Mouse (Mus musculus): ENCODE measurements around the gene Pde4d. TPM values are rescaled to one million over a fixed set of nuclear protein-coding genes. Genes with fewer than 3 reads are reported as not detected.
A peak's percentile ranks its signal among the peaks of the same experiment; 100 is the strongest.

The Pde4d gene
- polyA plus RNA-seq, 1 experiment from 2014 or later: 14.9 TPM

- Histone ChIP-seq H3K27me3 (ENCODE audit: control insufficient read depth, insufficient read depth, low read depth, low read length) (no peaks in the 10 kb centered on the region), H3K4me2 (ENCODE audit: low read depth, low read length) (no peak overlapping the region), H3K4me3 (ENCODE audit: low read length) (no peak overlapping the region), H3K9me3 (ENCODE audit: control insufficient read depth, low read length) (no peaks in the 10 kb centered on the region), H3K9ac (ENCODE audit: low read length) (no peak overlapping the region), H3K36me3 (ENCODE audit: control insufficient read depth, insufficient read depth, low read length) (no peaks in the 10 kb centered on the region), H3K27ac (ENCODE audit: low read length) (no peak overlapping the region), H3K4me1 (replicated peaks; ENCODE audit: control insufficient read depth, insufficient read depth, low read length) (peaks cover 6% of the 10 kb centered on the region; the same call in 1 of the 2 replicates)
- 84% methylated on average over 3 of the region's 3 CpGs for WGBS
- ATAC-seq (ENCODE audit: low read depth): no peak
Observed at GRCm38 (mm10) chr13:109834935-109835334, 1385.2 kb downstream of the Pde4d start.

GRCm38 (mm10) chr13:109837453-109837852, 1387.7 kb downstream of the Pde4d start:
- Histone ChIP-seq H3K4me3 (ENCODE audit: low read length) (no peak overlapping the region), H3K27me3 (ENCODE audit: control insufficient read depth, insufficient read depth, low read depth, low read length) (no peaks in the 10 kb centered on the region), H3K9me3 (ENCODE audit: control insufficient read depth, low read length) (no peaks in the 10 kb centered on the region), H3K4me2 (ENCODE audit: low read depth, low read length) (peak overlapping the region; percentile 10; the same call in 1 of the 2 replicates), H3K4me1 (replicated peaks; ENCODE audit: control insufficient read depth, insufficient read depth, low read length) (peaks cover 6% of the 10 kb centered on the region; the same call in 1 of the 2 replicates), H3K9ac (ENCODE audit: low read length) (no peak overlapping the region), H3K27ac (ENCODE audit: low read length) (no peak overlapping the region), H3K36me3 (ENCODE audit: control insufficient read depth, insufficient read depth, low read length) (no peaks in the 10 kb centered on the region)
- ATAC-seq (ENCODE audit: low read depth): peak; percentile 77
- WGBS: 56% methylated on average over 11 of the region's 11 CpGs

GRCm38 (mm10) chr13:109837921-109838320, 1388.2 kb downstream of the Pde4d start:
- Histone ChIP-seq H3K4me3 (ENCODE audit: low read length) (no peak overlapping the region), H3K4me2 (ENCODE audit: low read depth, low read length) (peak overlapping the region; percentile 10; the same call in 1 of the 2 replicates), H3K9me3 (ENCODE audit: control insufficient read depth, low read length) (no peaks in the 10 kb centered on the region), H3K36me3 (ENCODE audit: control insufficient read depth, insufficient read depth, low read length) (no peaks in the 10 kb centered on the region), H3K27me3 (ENCODE audit: control insufficient read depth, insufficient read depth, low read depth, low read length) (no peaks in the 10 kb centered on the region), H3K4me1 (replicated peaks; ENCODE audit: control insufficient read depth, insufficient read depth, low read length) (peaks cover 6% of the 10 kb centered on the region; the same call in 1 of the 2 replicates), H3K27ac (ENCODE audit: low read length) (peak overlapping the region; percentile 22; the same call in 1 of the 2 replicates), H3K9ac (ENCODE audit: low read length) (no peak overlapping the region)
- ATAC-seq (ENCODE audit: low read depth): no peak
- 82% methylated on average over 7 of the region's 7 CpGs for WGBS

GRCm38 (mm10) chr13:109840251-109840650, 1390.5 kb downstream of the Pde4d start:
- H3K27me3 ChIP-seq (ENCODE audit: control insufficient read depth, insufficient read depth, low read depth, low read length): no peaks in the 10 kb centered on the region
- H3K9ac ChIP-seq (ENCODE audit: low read length): no peak overlapping the region
- no peak for ATAC-seq (ENCODE audit: low read depth)
- WGBS: 24% methylated on average over 2 of the region's 2 CpGs
- H3K27ac ChIP-seq (ENCODE audit: low read length): no peak overlapping the region
- no peaks in the 10 kb centered on the region for H3K36me3 ChIP-seq (ENCODE audit: control insufficient read depth, insufficient read depth, low read length)
- H3K4me2 ChIP-seq (ENCODE audit: low read depth, low read length): no peak overlapping the region
- H3K4me3 ChIP-seq (ENCODE audit: low read length): no peak overlapping the region
- no peaks in the 10 kb centered on the region for H3K9me3 ChIP-seq (ENCODE audit: control insufficient read depth, low read length)
- H3K4me1 ChIP-seq (replicated peaks; ENCODE audit: control insufficient read depth, insufficient read depth, low read length): peaks cover 6% of the 10 kb centered on the region; the same call in 1 of the 2 replicates

GRCm38 (mm10) chr13:109841140-109841822, 1391.5 kb downstream of the Pde4d start:
- Histone ChIP-seq H3K9ac (ENCODE audit: low read length) (no peak overlapping the region), H3K9me3 (ENCODE audit: control insufficient read depth, low read length) (no peaks in the 10 kb centered on the region), H3K27ac (ENCODE audit: low read length) (no peak overlapping the region), H3K36me3 (ENCODE audit: control insufficient read depth, insufficient read depth, low read length) (no peaks in the 10 kb centered on the region), H3K4me3 (ENCODE audit: low read length) (no peak overlapping the region), H3K27me3 (ENCODE audit: control insufficient read depth, insufficient read depth, low read depth, low read length) (no peaks in the 10 kb centered on the region), H3K4me1 (replicated peaks; ENCODE audit: control insufficient read depth, insufficient read depth, low read length) (peaks cover 6% of the 10 kb centered on the region; the same call in 1 of the 2 replicates), H3K4me2 (ENCODE audit: low read depth, low read length) (no peak overlapping the region)
- WGBS: 67% methylated on average over 2 of the region's 2 CpGs
- ATAC-seq (ENCODE audit: low read depth): no peak

- ATAC-seq (ENCODE audit: low read depth): no peak
Observed at GRCm38 (mm10) chr13:109842982-109843381, 1393.2 kb downstream of the Pde4d start.

GRCm38 (mm10) chr13:109844828-109845227, 1395.1 kb downstream of the Pde4d start:
- no peaks in the 10 kb centered on the region for H3K36me3 ChIP-seq (ENCODE audit: control insufficient read depth, insufficient read depth, low read length)
- H3K4me1 ChIP-seq (replicated peaks; ENCODE audit: control insufficient read depth, insufficient read depth, low read length): no peaks in the 10 kb centered on the region
- 78% methylated on average over 6 of the region's 6 CpGs for WGBS
- H3K4me3 ChIP-seq (ENCODE audit: low read length): no peak overlapping the region
- H3K4me2 ChIP-seq (ENCODE audit: low read depth, low read length): no peak overlapping the region
- no peak for ATAC-seq (ENCODE audit: low read depth)
- H3K27ac ChIP-seq (ENCODE audit: low read length): no peak overlapping the region
- no peaks in the 10 kb centered on the region for H3K27me3 ChIP-seq (ENCODE audit: control insufficient read depth, insufficient read depth, low read depth, low read length)
- H3K9ac ChIP-seq (ENCODE audit: low read length): no peak overlapping the region
- no peaks in the 10 kb centered on the region for H3K9me3 ChIP-seq (ENCODE audit: control insufficient read depth, low read length)

More at GRCm38 (mm10) chr13:109842982-109843381, 1393.2 kb downstream of the Pde4d start:
- H3K4me3 ChIP-seq (ENCODE audit: low read length): no peak overlapping the region
- H3K4me2 ChIP-seq (ENCODE audit: low read depth, low read length): no peak overlapping the region
- no peaks in the 10 kb centered on the region for H3K36me3 ChIP-seq (ENCODE audit: control insufficient read depth, insufficient read depth, low read length)
- H3K9me3 ChIP-seq (ENCODE audit: control insufficient read depth, low read length): no peaks in the 10 kb centered on the region
- no peak overlapping the region for H3K27ac ChIP-seq (ENCODE audit: low read length)
- H3K4me1 ChIP-seq (replicated peaks; ENCODE audit: control insufficient read depth, insufficient read depth, low read length): peaks cover 2% of the 10 kb centered on the region; the same call in 1 of the 2 replicates
- no peaks in the 10 kb centered on the region for H3K27me3 ChIP-seq (ENCODE audit: control insufficient read depth, insufficient read depth, low read depth, low read length)
- 92% methylated on average over 2 of the region's 2 CpGs for WGBS
- H3K9ac ChIP-seq (ENCODE audit: low read length): no peak overlapping the region

- Histone ChIP-seq H3K27me3 (ENCODE audit: control insufficient read depth, insufficient read depth, low read depth, low read length) (no peaks in the 10 kb centered on the region), H3K36me3 (ENCODE audit: control insufficient read depth, insufficient read depth, low read length) (no peaks in the 10 kb centered on the region), H3K4me3 (ENCODE audit: low read length) (no peak overlapping the region), H3K4me1 (replicated peaks; ENCODE audit: control insufficient read depth, insufficient read depth, low read length) (no peaks in the 10 kb centered on the region; the same call in 1 of the 2 replicates), H3K9ac (ENCODE audit: low read length) (no peak overlapping the region), H3K9me3 (ENCODE audit: control insufficient read depth, low read length) (no peaks in the 10 kb centered on the region), H3K4me2 (ENCODE audit: low read depth, low read length) (no peak overlapping the region), H3K27ac (ENCODE audit: low read length) (no peak overlapping the region)
- 29% methylated on average over 1 of the region's 1 CpGs for WGBS
- ATAC-seq (ENCODE audit: low read depth): peak; percentile 89
Observed at GRCm38 (mm10) chr13:109863826-109864225, 1414.1 kb downstream of the Pde4d start.

- no peaks in the 10 kb centered on the region for H3K27me3 ChIP-seq (ENCODE audit: control insufficient read depth, insufficient read depth, low read depth, low read length)
- H3K4me1 ChIP-seq (replicated peaks; ENCODE audit: control insufficient read depth, insufficient read depth, low read length): no peaks in the 10 kb centered on the region; the same call in 1 of the 2 replicates
- no peak overlapping the region for H3K9ac ChIP-seq (ENCODE audit: low read length)
- 50% methylated on average over 6 of the region's 6 CpGs for WGBS
- peak; percentile 91 for ATAC-seq (ENCODE audit: low read depth)
- peak overlapping the region; percentile 57; the same call in 1 of the 2 replicates for H3K27ac ChIP-seq (ENCODE audit: low read length)
- H3K36me3 ChIP-seq (ENCODE audit: control insufficient read depth, insufficient read depth, low read length): no peaks in the 10 kb centered on the region
- no peak overlapping the region for H3K4me2 ChIP-seq (ENCODE audit: low read depth, low read length)
- H3K9me3 ChIP-seq (ENCODE audit: control insufficient read depth, low read length): no peaks in the 10 kb centered on the region
- no peak overlapping the region for H3K4me3 ChIP-seq (ENCODE audit: low read length)
Observed at GRCm38 (mm10) chr13:109864311-109864710, 1414.6 kb downstream of the Pde4d start.
